Mouse (Mus musculus): ENCODE results near the gene Fgd1.
A peak's percentile ranks its signal among the peaks of the same experiment; 100 is the strongest.

Gene Fgd1

GRCm38 (mm10) chrX:151087418-151087817 lies 41.5 kb downstream of the Fgd1 start:
- no peak for DNase-seq (ENCODE audit: low spot score in 2 of 2)

- DNase-seq (ENCODE audit: low spot score in 2 of 2) = peak; percentile 43 to 63
Measured at GRCm38 (mm10) chrX:151096171-151097058, 50.5 kb downstream of the Fgd1 start, which contains the start of gene Tsr2. Tsr2 (minus strand) TSS chrX:151096543.

DNA sequence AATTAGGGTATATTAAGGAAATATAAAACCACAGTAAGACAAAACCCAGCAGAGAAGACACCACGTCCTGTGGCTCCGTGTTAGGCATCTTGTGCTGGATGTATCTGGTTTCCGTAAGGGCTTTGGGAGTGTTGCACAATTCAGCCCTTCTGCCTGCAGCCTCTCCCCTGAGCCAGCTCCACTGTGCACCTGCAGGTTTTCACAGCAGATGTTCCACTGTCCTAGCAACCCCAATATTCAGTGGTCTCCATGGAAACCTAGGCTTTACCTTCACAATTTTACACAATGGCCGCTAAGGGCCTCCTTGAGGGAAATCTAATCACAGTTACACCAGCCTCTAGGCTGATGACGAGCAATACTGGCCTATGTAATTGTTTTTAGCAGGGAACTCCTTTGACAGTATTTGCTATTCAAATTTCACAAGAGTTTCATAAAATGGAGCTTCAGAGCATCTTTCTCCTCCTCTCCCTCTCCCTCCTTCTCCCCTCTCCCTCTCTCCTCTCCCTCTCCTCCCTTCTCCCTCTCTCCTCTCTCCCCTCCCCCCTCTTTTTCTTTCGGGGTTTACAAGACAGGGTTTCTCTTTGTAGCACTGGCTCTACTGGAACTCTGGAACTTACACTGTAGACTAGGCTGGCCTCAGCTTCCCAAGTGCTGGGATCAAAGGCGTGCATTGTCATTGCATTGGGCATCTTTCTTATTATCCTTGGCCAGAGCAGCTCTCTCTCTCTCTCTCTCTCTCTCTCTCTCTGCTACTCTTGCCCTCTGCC lies 61.5 kb downstream of the Fgd1 start:
- DNase-seq (ENCODE audit: low spot score in 2 of 2) = no peak

GRCm38 (mm10) chrX:151116795-151117194 lies 70.8 kb downstream of the Fgd1 start:
- DNase-seq (ENCODE audit: low spot score in 2 of 2) = no peak

DNA sequence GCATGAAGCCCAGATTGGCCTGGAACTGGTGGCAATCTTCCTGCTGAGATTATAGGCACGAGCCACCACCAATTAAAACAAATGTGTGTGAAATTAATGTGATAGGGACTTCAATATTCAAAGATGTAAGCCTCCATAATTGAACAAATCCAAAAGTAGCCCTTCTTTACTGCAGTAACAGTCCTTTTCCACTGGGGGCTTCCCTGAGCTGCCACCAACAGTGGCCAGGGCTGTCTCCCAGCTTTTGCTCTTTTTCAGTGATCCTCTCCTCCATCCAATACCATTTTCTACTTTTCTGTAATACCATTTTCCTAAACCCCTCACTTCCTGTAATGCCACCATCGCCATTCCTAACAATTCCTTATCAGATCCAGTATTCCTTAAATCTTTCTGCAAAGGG lies 71.5 kb downstream of the Fgd1 start:
- no peak for DNase-seq (ENCODE audit: low spot score in 2 of 2)

DNA sequence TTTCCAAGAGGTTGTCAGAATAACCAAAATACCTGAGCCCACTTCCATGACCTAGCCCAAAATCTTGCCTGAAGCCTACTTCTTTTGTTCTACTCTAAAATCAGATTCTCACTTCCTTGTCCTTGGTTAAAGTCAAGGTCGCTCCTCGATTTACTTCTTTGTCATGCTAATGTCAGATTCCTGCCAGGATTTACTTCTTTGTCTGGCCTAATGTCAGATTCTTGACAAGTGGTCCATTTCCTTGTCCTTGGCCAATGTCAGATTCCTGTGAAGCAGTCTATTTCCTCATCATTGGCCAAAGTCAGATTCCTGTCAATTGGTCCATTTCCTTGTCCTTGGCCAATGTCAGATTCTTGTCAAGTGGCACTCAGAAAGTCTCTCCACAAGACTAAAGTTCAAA lies 78.0 kb downstream of the Fgd1 start:
- no peak for DNase-seq (ENCODE audit: low spot score in 2 of 2)

DNA sequence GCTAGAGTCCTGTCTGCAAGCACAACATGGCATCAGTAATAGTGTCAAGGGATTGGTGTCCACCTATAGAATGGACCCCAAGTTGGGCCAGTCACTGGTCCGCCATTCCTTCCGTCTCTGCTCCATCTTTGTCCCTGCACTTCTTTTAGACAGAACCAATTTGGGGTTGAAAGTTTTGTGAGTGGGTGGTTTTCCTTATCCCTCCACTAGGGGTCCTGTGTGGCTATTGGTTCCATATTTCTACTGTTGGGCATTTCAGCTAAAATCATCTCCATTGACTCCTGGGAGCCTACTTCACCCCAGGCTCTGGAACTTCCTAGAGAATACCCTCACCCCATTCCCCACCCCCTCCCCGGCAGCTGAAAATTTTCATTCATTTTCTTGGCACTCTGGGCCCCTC lies 84.5 kb downstream of the Fgd1 start:
- DNase-seq (ENCODE audit: low spot score in 2 of 2) = no peak

DNA sequence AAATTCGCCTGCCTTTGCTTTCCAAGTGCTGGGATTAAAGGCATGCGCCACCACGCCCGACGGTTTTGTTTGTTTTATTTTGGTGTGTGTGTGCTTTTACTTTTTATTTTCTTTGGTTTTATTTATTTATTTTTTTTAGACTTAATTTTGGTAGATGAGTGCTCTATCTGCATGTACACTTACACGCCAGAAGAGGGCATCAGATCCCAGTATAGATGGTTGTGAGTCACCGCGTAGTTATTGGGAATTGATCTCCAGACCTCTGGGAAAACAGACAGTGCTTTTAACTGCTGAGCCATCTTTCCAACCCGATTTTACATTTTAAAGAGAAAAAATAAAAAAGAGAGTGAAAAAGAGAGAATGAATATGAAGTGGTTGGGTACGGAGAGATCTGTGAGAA lies 86.8 kb downstream of the Fgd1 start:
- no peak for DNase-seq (ENCODE audit: low spot score in 2 of 2)
